Mouse (Mus musculus) testis, adult 2 months (tissue): ENCODE measurements around the gene Vps25.

Source experiments
- CTCF ChIP-seq: fragments of 200-500 bp; IDR thresholded peaks from 2 replicates; pipeline ENCODE4 v1.5.1; 2012; ENCODE audit warnings: low read depth, mild to moderate bottlenecking, inconsistent platforms, low read length, moderate library complexity; ENCODE audit not compliant: control insufficient read depth, insufficient read depth, insufficient replicate concordance
- POLR2A ChIP-seq: fragments of 200-500 bp; IDR thresholded peaks from 2 replicates; pipeline ENCODE4 v1.6.1; 2012; ENCODE audit warnings: low read depth, mild to moderate bottlenecking, inconsistent platforms, low read length, moderate library complexity; ENCODE audit not compliant: control insufficient read depth

DNA sequence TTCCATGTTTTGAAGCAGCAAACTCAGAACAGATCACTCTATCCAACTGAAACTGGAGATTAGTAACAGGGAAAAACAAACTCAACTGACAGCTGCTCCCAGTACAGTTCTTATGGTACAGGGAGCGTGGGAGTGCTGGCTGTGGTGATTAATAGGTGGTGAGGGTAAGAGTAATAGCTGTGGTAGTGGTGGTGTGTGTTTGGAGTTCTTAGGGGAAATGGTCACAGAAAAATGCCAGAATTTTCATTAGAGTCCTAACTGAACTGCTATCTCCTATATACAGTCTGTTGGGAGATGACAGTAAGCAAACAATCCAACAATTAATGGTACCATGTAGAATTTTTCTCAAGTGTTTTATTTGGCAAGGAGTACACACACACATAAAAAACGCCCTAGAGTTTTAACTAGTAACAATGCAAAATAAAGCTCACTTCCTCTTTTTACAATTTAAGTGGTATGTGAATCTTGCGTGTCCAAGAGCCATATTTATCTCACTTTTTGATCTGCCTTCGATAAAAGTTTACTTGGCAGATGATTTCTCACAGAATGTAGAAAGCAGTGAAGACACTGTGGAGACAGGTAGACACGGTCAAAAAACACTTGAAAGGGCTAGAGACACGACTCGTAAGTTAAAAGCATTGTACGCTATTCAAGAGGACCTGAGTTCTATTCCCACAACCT is 32.1 kb upstream of the Vps25 start:
- TF ChIP-seq POLR2A (no peak), CTCF (no peak)
